Mouse (Mus musculus) megakaryocyte, embryonic 14.5 days (primary cell): Measurements from ENCODE around the gene Gm28041.

ENCODE experiments used
- FLI1 ChIP-seq: IDR thresholded peaks from 2 replicates; pipeline ENCODE4 v1.6.1; 2012; ENCODE audit warnings: low read length, inconsistent platforms, mixed read lengths
- GATA1 ChIP-seq: IDR thresholded peaks from 3 replicates; pipeline ENCODE4 v1.6.1; 2012; ENCODE audit warnings: mixed read lengths, low read length, inconsistent platforms, borderline replicate concordance

DNA sequence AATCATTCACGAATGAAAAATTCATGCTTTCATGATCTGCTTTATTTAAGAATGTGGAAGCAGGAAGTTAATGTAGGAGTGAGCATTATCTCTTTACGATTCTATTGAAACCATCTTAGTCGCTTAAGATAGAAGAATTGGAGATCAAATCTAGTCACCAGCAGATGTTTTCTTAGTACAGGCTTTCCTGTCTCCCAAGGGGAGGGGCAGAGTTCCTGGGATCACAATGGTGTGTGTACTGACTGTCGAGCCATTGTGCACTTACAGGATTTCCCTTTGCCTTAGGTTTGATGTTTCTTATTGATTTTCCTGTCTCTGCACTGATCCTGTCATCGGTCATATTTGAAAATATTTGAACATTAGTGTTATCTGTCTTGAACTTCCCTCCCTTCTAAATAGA lies 68.8 kb downstream of the Gm28041 start:
- TF ChIP-seq GATA1 (no peak), FLI1 (no peak)
